ENCODE assay signal across 8 mouse cellular contexts in the genomic region with DNA sequence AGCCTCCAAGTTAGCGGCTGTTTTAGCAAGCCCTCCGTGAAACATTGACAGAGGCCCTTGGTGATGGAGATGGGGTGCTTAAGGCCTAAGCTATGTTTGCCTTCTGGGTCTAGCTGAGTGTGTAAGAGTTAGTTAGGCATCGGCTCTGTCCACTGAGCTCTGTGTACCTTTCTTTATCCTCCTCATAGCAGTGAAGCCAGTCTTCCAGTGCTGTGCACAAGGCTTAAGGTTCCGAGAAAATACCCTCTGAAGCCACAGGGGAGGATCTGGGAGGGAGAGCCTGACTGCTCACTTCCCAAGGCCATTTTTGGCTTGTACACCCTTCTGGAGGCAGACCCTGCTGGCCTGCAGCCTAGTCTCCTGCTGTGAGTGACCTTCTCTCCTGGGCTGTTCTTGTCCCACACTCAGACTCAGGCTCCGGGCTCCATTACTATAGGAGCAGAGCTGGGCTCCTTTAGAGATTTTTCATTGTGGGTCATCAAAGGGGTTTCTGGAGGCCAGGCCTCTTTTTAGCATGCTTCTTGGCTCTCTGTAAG. TPM values are rescaled to one million over a fixed set of nuclear protein-coding genes. Genes with fewer than 3 reads are reported as not detected.
DNase-seq lines count a peak whose midpoint lies in the region; ATAC-seq lines count a peak whose summit lies in the region.

No protein-coding gene starts in this region.

- H3K27me3 ChIP-seq in kidney, embryonic 15.5 days, result no peaks in the 10 kb centered on the region
- H3K27me3 ChIP-seq in heart, embryonic 15.5 days, result no peaks in the 10 kb centered on the region
- no peaks in the 10 kb centered on the region for H3K27me3 ChIP-seq in midbrain, embryonic 16.5 days (ENCODE audit: control insufficient read depth, insufficient read depth, low read depth, low read length)

- peaks cover 24% of the 10 kb centered on the region for H3K36me3 ChIP-seq in kidney, embryonic 15.5 days
- peaks cover 5% of the 10 kb centered on the region; the same call in 1 of the 2 replicates for H3K36me3 ChIP-seq in heart, embryonic 15.5 days
- peaks cover 8% of the 10 kb centered on the region; the same call in 1 of the 2 replicates for H3K36me3 ChIP-seq in midbrain, embryonic 16.5 days (ENCODE audit: control insufficient read depth, insufficient read depth, low read length)

- no peaks in the 10 kb centered on the region for H3K9me3 ChIP-seq in kidney, embryonic 15.5 days (replicated peaks)
- no peaks in the 10 kb centered on the region for H3K9me3 ChIP-seq in heart, embryonic 15.5 days (replicated peaks)
- no peaks in the 10 kb centered on the region for H3K9me3 ChIP-seq in midbrain, embryonic 16.5 days (replicated peaks; ENCODE audit: control insufficient read depth, low read length, poor library complexity, severe bottlenecking)

- no peak overlapping the region for H3K27ac ChIP-seq in kidney, embryonic 15.5 days
- H3K27ac ChIP-seq in heart, embryonic 15.5 days, result peak overlapping the region; percentile 49
- H3K27ac ChIP-seq in midbrain, embryonic 16.5 days (ENCODE audit: low read length), result peak overlapping the region; percentile 80

- H3K4me3 ChIP-seq in kidney, embryonic 15.5 days (replicated peaks), result no peak overlapping the region
- no peak overlapping the region for H3K4me3 ChIP-seq in heart, embryonic 15.5 days
- no peak overlapping the region for H3K4me3 ChIP-seq in midbrain, embryonic 16.5 days (ENCODE audit: low read depth, low read length)

- no peak for ATAC-seq in kidney, embryonic 15.5 days (replicated peaks; ENCODE audit: low FRiP score)
- ATAC-seq in cerebellum, adult (ENCODE audit: insufficient number of reproducible peaks, low FRiP score, low TSS enrichment), result peak; percentile 16; the same call in 1 of the 2 replicates
- ATAC-seq in heart, embryonic 15.5 days (replicated peaks; ENCODE audit: insufficient number of reproducible peaks, insufficient read depth, low FRiP score, low read depth), result peak; percentile 51; the same call in 1 of the 2 replicates
- no peak for ATAC-seq in midbrain, embryonic 16.5 days

- no peak overlapping the region for H3K4me2 ChIP-seq in kidney, embryonic 15.5 days
- no peak overlapping the region for H3K4me2 ChIP-seq in heart, embryonic 15.5 days
- no peak overlapping the region for H3K4me2 ChIP-seq in midbrain, embryonic 16.5 days (ENCODE audit: low read length)

- no peak overlapping the region for H3K9ac ChIP-seq in kidney, embryonic 15.5 days
- H3K9ac ChIP-seq in heart, embryonic 15.5 days, result 0 out of 2 replicates have a peak overlapping the region, but pooled peaks have one; percentile 6
- H3K9ac ChIP-seq in midbrain, embryonic 16.5 days (ENCODE audit: low read depth, low read length), result no peak overlapping the region

- peak; percentile 62 for DNase-seq in kidney, postnatal 10 days
- DNase-seq in right cerebral cortex, adult 18-20 months, result no peak
- DNase-seq in spleen, adult 12 weeks (ENCODE audit: low spot score), result no peak
- no peak for DNase-seq in urinary bladder, adult 18-20 months (ENCODE audit: low spot score in 2 of 2)

- WGBS in kidney, embryonic 15.5 days, result 78% methylated on average over 5 of the region's 5 CpGs
- 68% methylated on average over 5 of the region's 5 CpGs for WGBS in heart, embryonic 15.5 days
- 67% methylated on average over 5 of the region's 5 CpGs for WGBS in midbrain, embryonic 16.5 days

- peaks cover 30% of the 10 kb centered on the region for H3K4me1 ChIP-seq in kidney, embryonic 15.5 days
- H3K4me1 ChIP-seq in heart, embryonic 15.5 days (replicated peaks), result peaks cover 23% of the 10 kb centered on the region
- H3K4me1 ChIP-seq in midbrain, embryonic 16.5 days (ENCODE audit: control insufficient read depth, insufficient read depth, low read length), result peaks cover 34% of the 10 kb centered on the region

RNA-seq across cellular contexts. Expression of a gene that starts 56.7 kb away (rescaled TPM):
- 9.5 and 10.5 TPM in 2 replicates for polyA plus RNA-seq in kidney, embryonic 15.5 days (2015; fragmentation: Nextera tagmentation; extraction: Ambion mirVana)
- 3.1 and 4.2 TPM in 2 replicates for polyA plus RNA-seq in heart, embryonic 15.5 days (2015; fragmentation: Nextera tagmentation; extraction: Ambion mirVana)
- polyA plus RNA-seq in midbrain, embryonic 16.5 days (2015; fragmentation: Nextera tagmentation; extraction: Ambion mirVana), result 21.1 and 22.8 TPM in 2 replicates

RNA-seq across cellular contexts. Expression of a gene that starts 56.7 kb away (rescaled TPM):
- 0.29 TPM in 1 of 2 replicates, not detected in the other for polyA plus RNA-seq in kidney, embryonic 15.5 days (2015; fragmentation: Nextera tagmentation; extraction: Ambion mirVana)
- 0.25 TPM in 1 of 2 replicates, not detected in the other for polyA plus RNA-seq in heart, embryonic 15.5 days (2015; fragmentation: Nextera tagmentation; extraction: Ambion mirVana)
- polyA plus RNA-seq in midbrain, embryonic 16.5 days (2015; fragmentation: Nextera tagmentation; extraction: Ambion mirVana), result 0.32 and 0.67 TPM in 2 replicates

RNA-seq across cellular contexts. Expression of a gene that starts 56.7 kb away (rescaled TPM):
- 151 and 166 TPM in 2 replicates for polyA plus RNA-seq in kidney, embryonic 15.5 days (2015; fragmentation: Nextera tagmentation; extraction: Ambion mirVana)
- 99.4 and 106 TPM in 2 replicates for polyA plus RNA-seq in heart, embryonic 15.5 days (2015; fragmentation: Nextera tagmentation; extraction: Ambion mirVana)
- 169 and 177 TPM in 2 replicates for polyA plus RNA-seq in midbrain, embryonic 16.5 days (2015; fragmentation: Nextera tagmentation; extraction: Ambion mirVana)

Comparison
In these comparisons a context has a peak if more than half of its experiments do, and no peak if none do; other contexts are left out.
1. ATAC-seq: peak in cerebellum, adult (single experiment) and heart, embryonic 15.5 days (single experiment); none in kidney, embryonic 15.5 days (single experiment) and midbrain, embryonic 16.5 days (single experiment).